Mouse (Mus musculus): ENCODE measurements around the gene Tcp11l1.

GRCm38 (mm10) chr2:104732562-104733256 is 20.7 kb upstream of the Tcp11l1 start:
- TF ChIP-seq POLR2A (IDR thresholded peaks at IDR 0.05; ENCODE audit: insufficient read length, low read depth): no peak
- no peak for TF ChIP-seq E2F4 (IDR thresholded peaks at IDR 0.05; ENCODE audit: insufficient read depth)
- no peak for TF ChIP-seq SRF (IDR thresholded peaks at IDR 0.05; ENCODE audit: control insufficient read depth, insufficient read length, low read depth)
- TF ChIP-seq TCF3 (IDR thresholded peaks at IDR 0.05; ENCODE audit: insufficient read length, low read depth): no peak

All from myocyte (in vitro differentiated cells).